Mouse (Mus musculus): ENCODE data around the gene Eid2b.
"Not testable (repeated sequence)": the region's sequence is repeated elsewhere in the genome, so short reads cannot be mapped to it uniquely, and the experiment has no call there.

Gene Eid2b

GRCm38 (mm10) chr7:28277615-28278278 lies at the start of gene Eid2b:
TSS of gene Eid2b (plus strand) at chr7:28277739.
- peak; percentile 97 to 98 for DNase-seq

DNA sequence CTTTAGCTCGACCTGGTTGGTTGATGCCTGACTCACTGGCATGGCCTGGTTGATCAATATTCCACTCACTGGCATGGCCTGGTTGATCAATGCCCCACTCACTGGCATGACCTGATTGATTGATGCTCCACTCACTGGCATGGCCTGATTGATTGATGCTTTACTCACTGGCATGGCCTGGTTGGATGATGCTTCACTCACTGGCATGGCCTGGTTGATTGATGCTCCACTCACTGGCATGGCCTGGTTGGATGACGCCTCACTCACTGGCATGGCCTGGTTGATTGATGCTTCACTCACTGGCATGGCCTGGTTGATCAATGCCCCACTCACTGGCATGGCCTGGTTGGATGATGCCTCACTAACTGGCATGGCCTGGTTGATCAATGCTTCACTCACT lies 33.6 kb upstream of the Eid2b start:
- not testable (repeated sequence) for DNase-seq

DNA sequence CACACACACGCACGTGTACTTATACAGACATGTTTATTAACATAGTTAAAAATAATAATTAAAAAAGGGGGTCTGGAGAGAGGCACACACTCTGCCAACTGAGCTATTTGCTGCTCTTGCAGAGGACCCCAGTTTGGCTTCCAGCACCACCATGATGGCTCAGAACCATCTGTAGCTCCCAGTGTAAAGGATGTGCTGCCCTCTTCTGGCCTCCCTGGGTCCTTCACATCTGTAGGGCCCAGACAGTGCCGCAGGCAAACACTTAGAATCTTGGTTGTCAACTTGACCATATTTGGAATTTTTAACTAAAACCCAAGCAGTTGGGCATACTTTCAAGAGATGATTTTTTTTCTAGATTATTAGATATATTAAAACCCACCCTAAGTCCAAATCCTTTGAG lies 28.6 kb upstream of the Eid2b start:
- no peak for DNase-seq

GRCm38 (mm10) chr7:28251976-28252375 lies 25.6 kb upstream of the Eid2b start:
- no peak for DNase-seq

GRCm38 (mm10) chr7:28254591-28254990 lies 22.9 kb upstream of the Eid2b start:
- no peak for DNase-seq

DNA sequence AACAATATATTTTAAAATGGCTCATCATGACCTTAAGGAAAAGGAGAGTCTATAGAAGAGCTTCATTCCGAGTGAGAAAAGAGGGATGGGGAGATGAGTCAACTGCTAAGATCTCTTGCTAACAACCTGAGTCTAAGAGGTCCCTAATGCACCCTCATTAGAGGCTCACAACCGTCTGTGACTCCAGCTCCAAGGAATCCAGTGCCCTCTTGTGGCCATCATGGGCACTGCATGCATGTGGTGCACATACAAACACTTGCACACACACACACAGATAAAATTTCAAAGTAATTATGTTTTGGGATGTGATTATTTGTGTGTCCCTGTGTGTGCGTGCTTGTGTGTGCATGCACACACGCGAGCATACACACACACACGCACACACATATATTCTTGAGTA lies 22.1 kb upstream of the Eid2b start:
- DNase-seq, result peak in 1 of 2 experiments; percentile 20

GRCm38 (mm10) chr7:28262861-28263260 lies 14.7 kb upstream of the Eid2b start:
- no peak for DNase-seq

- peak; percentile 93 to 94 for DNase-seq
Observed at GRCm38 (mm10) chr7:28263786-28264185, 13.8 kb upstream of the Eid2b start.

DNA sequence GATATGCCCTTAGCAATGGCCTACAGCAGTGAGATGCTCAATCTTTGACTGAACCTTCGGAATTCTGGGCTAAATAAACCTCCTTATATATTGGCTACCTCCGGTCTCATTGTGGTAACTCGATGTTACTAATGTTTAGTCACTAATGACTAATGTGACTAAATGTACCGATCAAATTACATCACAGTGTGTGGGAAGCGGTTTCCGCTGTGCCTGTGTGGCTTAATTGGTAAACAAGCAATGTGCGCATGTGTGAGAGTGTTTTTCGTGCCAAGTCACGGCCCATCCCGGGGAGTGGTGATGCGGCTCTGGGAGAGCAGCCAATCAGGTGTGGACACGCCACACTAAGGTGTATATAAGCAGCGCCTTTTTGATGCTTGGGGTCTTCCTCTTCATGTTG lies 12.1 kb upstream of the Eid2b start:
- DNase-seq, result no peak

GRCm38 (mm10) chr7:28267129-28268041 lies 10.2 kb upstream of the Eid2b start, which contains the start of gene Eid2:
TSS of gene Eid2 (plus strand) at chr7:28267881.
- peak; percentile 89 to 93 for DNase-seq

DNA sequence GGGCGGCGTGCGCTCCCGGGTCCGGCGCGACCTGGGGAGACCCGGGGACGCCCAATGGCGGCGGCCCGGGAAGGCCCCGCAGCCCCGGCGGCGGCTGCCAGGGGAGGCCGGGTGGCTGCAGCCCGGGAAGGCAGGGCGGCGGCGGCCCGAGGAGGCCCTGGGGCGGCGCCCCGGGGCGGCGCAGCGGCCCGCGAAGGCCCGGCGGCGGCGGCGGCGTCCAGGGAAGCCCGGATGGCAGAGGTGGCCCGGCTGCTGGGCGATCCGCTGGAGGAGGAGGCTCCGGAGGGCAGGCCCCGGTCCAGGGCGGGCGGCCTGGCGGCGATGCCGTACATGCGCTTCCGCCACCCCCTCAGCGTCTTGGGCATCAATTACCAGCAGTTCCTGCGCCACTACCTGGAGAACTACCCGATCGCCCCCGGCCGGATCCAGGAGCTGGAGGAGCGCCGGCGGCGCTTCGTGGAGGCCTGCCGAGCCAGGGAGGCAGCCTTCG lies 9.5 kb upstream of the Eid2b start:
- DNase-seq, result peak; percentile 70 to 80

GRCm38 (mm10) chr7:28268576-28268975 lies 9.0 kb upstream of the Eid2b start:
- no peak for DNase-seq

DNA sequence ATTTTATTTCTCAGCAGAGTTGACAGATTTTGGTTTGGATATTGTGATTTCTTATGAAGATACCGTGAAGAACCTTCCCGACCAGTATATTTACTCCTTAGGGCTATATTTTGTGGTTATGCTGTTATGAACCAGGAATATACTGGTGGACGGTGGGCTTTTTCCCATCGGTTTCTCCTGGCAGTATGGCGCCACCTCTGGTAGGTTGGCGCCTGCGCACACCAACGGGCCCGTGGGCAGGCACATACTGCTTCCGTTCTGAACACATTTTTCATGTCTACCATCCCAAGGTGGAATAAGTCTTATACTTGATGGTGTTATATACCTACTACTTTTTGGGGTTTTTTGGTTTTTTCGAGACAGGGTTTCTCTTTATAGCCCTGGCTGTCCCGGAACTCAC lies 8.2 kb upstream of the Eid2b start:
- DNase-seq, result peak in 1 of 2 experiments; percentile 16

DNA sequence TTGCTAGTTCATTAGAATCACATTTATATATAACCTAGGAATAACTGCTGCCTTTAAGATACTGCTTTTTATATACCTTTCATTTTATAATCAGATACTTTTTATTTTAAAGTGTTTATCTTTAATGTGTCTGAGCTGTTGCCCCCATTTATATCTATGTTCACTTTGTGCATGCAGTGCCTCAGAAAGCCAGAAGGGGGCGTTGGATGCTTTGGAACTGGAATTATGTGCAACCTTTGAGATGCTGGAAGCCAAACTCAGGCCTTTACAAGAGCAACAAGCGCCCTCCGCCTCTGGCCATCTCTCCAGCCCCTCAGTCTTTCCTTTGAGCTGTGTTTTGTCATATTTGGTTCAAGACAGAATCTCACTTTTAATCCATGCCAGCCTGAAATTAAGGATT lies 5.8 kb upstream of the Eid2b start:
- DNase-seq, result no peak

- DNase-seq, result no peak
Observed at GRCm38 (mm10) chr7:28277237-28277614, 313 bp upstream of the Eid2b start.

DNA sequence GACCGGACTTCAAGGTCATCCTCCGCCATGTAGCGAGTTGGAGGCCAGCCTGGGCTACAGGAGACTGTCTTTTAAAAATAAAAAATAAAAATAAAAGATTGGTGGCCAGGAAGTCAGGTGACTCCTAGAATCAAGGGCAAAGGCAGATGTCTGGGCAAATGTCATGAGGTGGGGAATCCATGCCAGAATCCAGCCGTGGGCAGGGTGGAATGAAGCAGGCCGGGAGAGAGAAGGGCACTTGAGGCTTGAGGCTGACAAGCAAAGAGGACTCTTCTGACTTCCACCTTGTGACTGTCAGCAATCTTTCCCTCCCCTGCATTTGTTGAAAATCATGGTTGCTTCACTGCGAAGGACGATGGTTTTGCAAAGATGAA lies 727 bp downstream of the Eid2b start:
- no peak for DNase-seq

DNA sequence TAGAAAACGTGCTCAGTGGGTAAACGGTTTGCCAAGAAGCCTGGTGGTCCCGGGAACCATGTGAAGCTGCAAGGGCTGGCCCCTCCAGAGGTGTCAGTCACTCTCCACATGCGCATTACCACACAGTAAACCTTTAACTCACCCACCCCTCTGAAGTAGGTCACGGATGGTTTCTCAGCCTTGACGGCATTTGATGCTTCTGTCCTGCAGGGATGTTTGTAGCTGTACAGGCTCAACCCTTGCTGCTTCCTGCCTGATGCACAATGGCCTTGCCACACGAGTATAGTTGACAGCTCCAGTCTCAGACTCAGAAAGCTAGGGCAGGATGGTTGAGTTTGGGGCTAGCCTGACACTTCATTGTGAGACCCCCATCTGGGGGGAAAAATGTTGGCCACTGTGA lies 3.1 kb downstream of the Eid2b start:
- peak; percentile 13 to 22 for DNase-seq

DNA sequence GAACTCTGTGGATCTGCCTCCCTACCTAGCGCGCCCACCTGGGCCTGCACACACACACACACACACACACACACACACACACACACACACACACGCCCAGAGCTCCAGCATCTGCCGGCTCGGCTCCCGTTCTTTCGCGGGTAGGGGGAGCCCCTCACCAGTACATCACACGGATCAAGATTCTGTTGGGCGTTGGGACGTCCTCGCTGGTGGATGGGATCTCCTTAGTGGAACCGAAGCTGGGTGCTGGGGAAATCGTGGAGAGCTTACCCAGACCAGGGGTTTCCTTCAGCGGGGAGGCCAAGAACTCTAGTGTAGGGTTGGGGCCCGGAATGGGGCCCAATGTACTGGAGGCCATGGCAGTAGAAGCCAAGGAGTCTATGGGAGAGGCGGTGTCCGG lies 12.6 kb downstream of the Eid2b start:
- DNase-seq, result peak; percentile 48 to 56

GRCm38 (mm10) chr7:28290638-28291590 lies 13.4 kb downstream of the Eid2b start, which contains the start of gene Selenov:
TSS of gene Selenov (minus strand) at chr7:28291186.
- peak; percentile 61 to 72 for DNase-seq

DNA sequence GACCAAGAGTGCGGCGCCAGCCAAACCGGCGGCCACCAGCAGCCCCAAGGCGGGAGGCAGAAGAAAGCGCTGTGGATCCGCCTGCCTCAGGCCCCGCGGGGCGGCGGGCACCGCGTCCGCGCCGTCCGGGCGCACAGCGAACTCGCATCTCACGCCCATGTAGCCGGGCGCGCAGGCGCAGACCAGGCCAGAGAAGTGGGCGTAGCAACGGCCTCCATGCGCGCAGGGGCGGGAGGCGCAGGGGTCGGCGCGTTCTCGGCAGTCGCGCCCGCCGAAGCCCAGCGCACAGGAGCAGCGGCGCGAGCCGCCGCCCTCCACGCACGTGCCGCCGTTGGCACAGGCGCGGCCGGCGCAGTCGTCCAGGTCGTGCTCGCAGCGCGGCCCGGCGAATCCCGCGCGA lies 16.9 kb downstream of the Eid2b start:
- peak; percentile 83 to 88 for DNase-seq

- peak; percentile 61 to 72 for DNase-seq
Observed at GRCm38 (mm10) chr7:28298837-28299625, 21.5 kb downstream of the Eid2b start.
